Mouse (Mus musculus): ENCODE measurements around the gene Tepsin. TPM values are rescaled to one million over a fixed set of nuclear protein-coding genes. Genes with fewer than 3 reads are reported as not detected.

Gene Tepsin
- polyA plus RNA-seq, 1 experiment from 2014 or later, result 25.5 TPM

DNA sequence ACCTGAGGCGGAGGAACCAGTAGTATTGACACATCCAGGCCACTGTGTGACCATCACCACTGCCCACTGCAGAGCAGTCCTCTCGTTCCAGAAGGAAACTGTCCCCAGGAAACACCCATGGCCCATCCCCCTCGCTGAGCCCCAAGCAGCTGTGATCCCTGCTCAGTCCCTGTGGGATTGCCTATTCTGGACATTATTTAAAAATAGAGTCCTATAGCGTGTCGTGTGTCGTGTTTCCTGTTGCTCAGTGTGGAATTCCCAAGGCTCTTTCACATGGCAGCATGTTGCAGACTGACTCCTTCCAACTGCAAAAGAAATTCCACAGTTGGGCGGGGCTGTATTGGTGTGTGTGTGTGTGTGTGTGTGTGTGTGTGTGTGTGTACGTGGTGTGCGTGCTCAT, 46.3 kb downstream of the Tepsin start:
- H3K9me3 ChIP-seq, result no peaks in the 10 kb centered on the region
- no peak overlapping the region for H3K4me3 ChIP-seq
- no peak overlapping the region for H3K9ac ChIP-seq
- H3K4me1 ChIP-seq (replicated peaks), result peaks cover 31% of the 10 kb centered on the region
- H3K27ac ChIP-seq (replicated peaks), result no peak overlapping the region; the same call in 1 of the 2 replicates
- ATAC-seq (ENCODE audit: low FRiP score, low read depth), result no peak
- no peaks in the 10 kb centered on the region for H3K36me3 ChIP-seq
- no peaks in the 10 kb centered on the region for H3K27me3 ChIP-seq
- WGBS, result 61% methylated on average over 9 of the region's 9 CpGs
- H3K4me2 ChIP-seq, result no peak overlapping the region

GRCm38 (mm10) chr11:120051124-120051811, 47.3 kb downstream of the Tepsin start:
- Histone ChIP-seq H3K27me3 (no peaks in the 10 kb centered on the region), H3K4me2 (0 out of 2 replicates have a peak overlapping the region, but pooled peaks have one; percentile 6), H3K27ac (replicated peaks) (peak overlapping the region; percentile 51), H3K4me3 (no peak overlapping the region), H3K9ac (no peak overlapping the region), H3K4me1 (replicated peaks) (peaks cover 32% of the 10 kb centered on the region), H3K9me3 (no peaks in the 10 kb centered on the region), H3K36me3 (no peaks in the 10 kb centered on the region)
- peak; percentile 43 for ATAC-seq (ENCODE audit: low FRiP score, low read depth)
- WGBS, result 27% methylated on average over 14 of the region's 14 CpGs

DNA sequence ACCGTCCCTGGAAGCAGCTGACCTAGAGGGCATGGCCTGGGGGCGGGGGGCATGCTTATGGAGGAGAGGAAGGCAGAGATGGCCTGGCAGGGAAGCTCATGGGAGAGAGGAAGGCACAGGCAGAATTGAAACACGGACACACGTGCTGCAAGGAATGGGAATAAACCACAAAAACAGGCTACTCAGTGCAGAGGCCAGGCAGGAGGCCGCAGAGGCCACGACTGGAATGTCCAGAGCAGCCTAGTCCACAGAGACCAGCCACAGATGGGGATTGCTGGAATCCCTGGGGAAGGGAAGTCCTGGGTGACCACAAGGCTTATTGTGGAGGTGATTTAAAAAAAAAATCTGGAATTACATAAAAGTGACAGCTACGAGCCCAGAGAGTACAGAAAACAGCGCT, 49.5 kb downstream of the Tepsin start:
- Histone ChIP-seq H3K27me3 (no peaks in the 10 kb centered on the region), H3K36me3 (no peaks in the 10 kb centered on the region), H3K4me3 (no peak overlapping the region), H3K27ac (replicated peaks) (no peak overlapping the region), H3K4me1 (replicated peaks) (peaks cover 54% of the 10 kb centered on the region), H3K4me2 (no peak overlapping the region), H3K9ac (no peak overlapping the region), H3K9me3 (no peaks in the 10 kb centered on the region)
- 86% methylated on average over 8 of the region's 8 CpGs for WGBS
- no peak for ATAC-seq (ENCODE audit: low FRiP score, low read depth)

GRCm38 (mm10) chr11:120048252-120048556, 50.3 kb downstream of the Tepsin start:
- Histone ChIP-seq H3K4me1 (replicated peaks) (peaks cover 58% of the 10 kb centered on the region), H3K27me3 (no peaks in the 10 kb centered on the region), H3K9me3 (no peaks in the 10 kb centered on the region), H3K4me2 (peak overlapping the region; percentile 69), H3K36me3 (no peaks in the 10 kb centered on the region), H3K4me3 (peak overlapping the region; percentile 76), H3K27ac (replicated peaks) (peak overlapping the region; percentile 93), H3K9ac (peak overlapping the region; percentile 88)
- peak; percentile 29; the same call in 1 of the 2 replicates for ATAC-seq (ENCODE audit: low FRiP score, low read depth)
- WGBS, result under 1% methylated on average over 23 of the region's 23 CpGs

GRCm38 (mm10) chr11:120047531-120048251, 50.8 kb downstream of the Tepsin start:
- Histone ChIP-seq H3K27ac (replicated peaks) (peak overlapping the region; percentile 93), H3K4me2 (peak overlapping the region; percentile 69), H3K4me1 (replicated peaks) (peaks cover 60% of the 10 kb centered on the region), H3K36me3 (no peaks in the 10 kb centered on the region), H3K9ac (peak overlapping the region; percentile 88), H3K4me3 (peak overlapping the region; percentile 76), H3K27me3 (no peaks in the 10 kb centered on the region), H3K9me3 (no peaks in the 10 kb centered on the region)
- ATAC-seq (ENCODE audit: low FRiP score, low read depth), result peak; percentile 23; the same call in 1 of the 2 replicates
- 5% methylated on average over 23 of the region's 23 CpGs for WGBS

- ATAC-seq (ENCODE audit: low FRiP score, low read depth), result peak; percentile 14; the same call in 1 of the 2 replicates
- H3K9me3 ChIP-seq, result no peaks in the 10 kb centered on the region
- peak within 1 kb of the TSS; percentile 88 for H3K9ac ChIP-seq
- H3K4me3 ChIP-seq, result peak within 1 kb of the TSS; percentile 76
- H3K27ac ChIP-seq (replicated peaks), result peak within 1 kb of the TSS; percentile 93
- 1% methylated on average over 51 of the region's 63 CpGs for WGBS
- no peaks in the 10 kb centered on the region for H3K36me3 ChIP-seq
- H3K27me3 ChIP-seq, result no peaks in the 10 kb centered on the region
- peaks cover 66% of the 10 kb centered on the region for H3K4me1 ChIP-seq (replicated peaks)
- peak within 1 kb of the TSS; percentile 69 for H3K4me2 ChIP-seq
These were observed 51.9 kb downstream of the Tepsin start, which contains the start of gene Aatk for GRCm38 (mm10) chr11:120046553-120047191. TSS of gene Aatk (minus strand) at chr11:120047167.

DNA sequence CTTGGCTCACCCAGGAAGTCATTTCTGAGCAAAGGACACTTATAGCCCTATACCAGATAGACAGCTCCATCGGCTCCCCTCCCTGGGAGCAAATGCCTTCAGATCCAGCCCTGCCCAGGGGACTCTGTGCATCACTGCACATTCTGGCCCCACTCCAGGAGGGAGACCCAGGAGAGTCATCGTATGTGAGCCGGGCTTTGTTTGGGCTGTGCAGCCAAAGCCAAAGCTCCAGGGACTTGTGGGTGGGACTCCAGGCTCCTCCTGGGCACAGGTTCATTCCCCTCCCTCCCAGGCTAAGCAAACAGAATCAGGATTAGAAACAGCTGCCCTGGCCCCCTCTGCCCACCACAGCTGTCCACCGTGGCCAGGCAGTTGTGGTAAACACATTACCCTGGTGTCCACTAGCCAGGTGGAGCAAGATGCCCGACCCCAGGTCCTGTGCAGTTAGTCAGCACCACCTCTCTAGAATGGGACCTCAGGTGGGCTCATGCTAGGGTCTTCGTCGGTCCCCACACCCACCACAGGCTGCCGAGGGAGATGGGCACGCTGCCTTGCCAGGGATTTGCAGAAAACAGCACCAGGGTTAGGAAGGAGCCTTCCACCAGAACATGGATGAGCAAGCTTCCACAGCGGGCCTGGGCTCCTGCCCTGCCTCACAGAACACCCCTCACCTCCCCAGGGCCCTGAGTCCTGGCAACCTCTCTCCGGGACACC, 52.5 kb downstream of the Tepsin start:
- Histone ChIP-seq H3K36me3 (no peaks in the 10 kb centered on the region), H3K4me1 (replicated peaks) (peaks cover 66% of the 10 kb centered on the region), H3K9ac (peak overlapping the region; percentile 88), H3K27me3 (no peaks in the 10 kb centered on the region), H3K4me3 (peak overlapping the region; percentile 76), H3K27ac (replicated peaks) (peak overlapping the region; percentile 93), H3K4me2 (peak overlapping the region; percentile 69), H3K9me3 (no peaks in the 10 kb centered on the region)
- 23% methylated on average over 11 of the region's 11 CpGs for WGBS
- ATAC-seq (ENCODE audit: low FRiP score, low read depth), result peak; percentile 21; the same call in 1 of the 2 replicates

- ATAC-seq (ENCODE audit: low FRiP score, low read depth), result no peak
- Histone ChIP-seq H3K4me2 (peak overlapping the region; percentile 69), H3K4me3 (peak overlapping the region; percentile 76), H3K9ac (peak overlapping the region; percentile 88), H3K4me1 (replicated peaks) (peaks cover 70% of the 10 kb centered on the region), H3K27ac (replicated peaks) (peak overlapping the region; percentile 93), H3K27me3 (no peaks in the 10 kb centered on the region), H3K36me3 (no peaks in the 10 kb centered on the region), H3K9me3 (no peaks in the 10 kb centered on the region)
- WGBS, result 46% methylated on average over 4 of the region's 4 CpGs
These were observed 53.2 kb downstream of the Tepsin start for GRCm38 (mm10) chr11:120045341-120045740.

GRCm38 (mm10) chr11:120042141-120042838, 56.2 kb downstream of the Tepsin start:
- H3K9me3 ChIP-seq, result no peaks in the 10 kb centered on the region
- no peak for ATAC-seq (ENCODE audit: low FRiP score, low read depth)
- H3K27me3 ChIP-seq, result no peaks in the 10 kb centered on the region
- no peak overlapping the region for H3K4me2 ChIP-seq
- H3K4me1 ChIP-seq (replicated peaks), result peaks cover 72% of the 10 kb centered on the region
- H3K4me3 ChIP-seq, result no peak overlapping the region
- WGBS, result 87% methylated on average over 7 of the region's 7 CpGs
- H3K27ac ChIP-seq (replicated peaks), result no peak overlapping the region; the same call in 1 of the 2 replicates
- H3K36me3 ChIP-seq, result no peaks in the 10 kb centered on the region
- no peak overlapping the region for H3K9ac ChIP-seq

- Histone ChIP-seq H3K9ac (no peak overlapping the region), H3K36me3 (no peaks in the 10 kb centered on the region)
These were observed 57.1 kb downstream of the Tepsin start for GRCm38 (mm10) chr11:120041191-120042123.

More at GRCm38 (mm10) chr11:120041191-120042123, 57.1 kb downstream of the Tepsin start:
- Histone ChIP-seq H3K4me2 (no peak overlapping the region), H3K27me3 (no peaks in the 10 kb centered on the region), H3K27ac (replicated peaks) (no peak overlapping the region), H3K4me3 (no peak overlapping the region), H3K4me1 (replicated peaks) (peaks cover 70% of the 10 kb centered on the region), H3K9me3 (no peaks in the 10 kb centered on the region)
- WGBS, result 74% methylated on average over 13 of the region's 13 CpGs
- no peak for ATAC-seq (ENCODE audit: low FRiP score, low read depth)

All from hindbrain, embryonic 15.5 days (tissue).